Mouse (Mus musculus): ENCODE data around the gene Igsf21. TPM values are rescaled to one million over a fixed set of nuclear protein-coding genes. Genes with fewer than 3 reads are reported as not detected.

Igsf21 gene
- polyA plus RNA-seq, 1 experiment from 2014 or later: 0.44 TPM

DNA sequence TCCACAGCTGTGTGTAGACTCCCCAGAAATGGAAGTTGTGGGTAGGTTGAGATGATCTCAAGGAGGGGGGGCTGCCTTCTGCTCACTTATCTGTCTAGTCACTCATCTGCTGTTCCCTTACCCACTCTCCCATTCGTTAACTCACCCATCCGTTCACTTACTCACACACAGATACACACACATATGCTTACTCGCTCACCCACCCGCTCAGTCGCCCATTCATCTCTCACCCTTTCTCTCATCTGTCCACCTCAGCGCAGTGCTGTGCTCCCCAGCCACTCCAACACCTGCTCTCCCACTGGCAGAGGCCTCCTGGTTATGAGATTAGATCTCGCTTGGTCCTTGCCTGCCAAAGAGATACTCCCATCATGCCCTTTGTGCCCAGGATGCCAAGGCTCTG lies 22.1 kb downstream of the Igsf21 start:
- Histone ChIP-seq H3K27ac (ENCODE audit: low read depth, low read length) (no peak overlapping the region), H3K4me3 (ENCODE audit: low read depth, low read length) (no peak overlapping the region), H3K9ac (ENCODE audit: low read depth, low read length) (no peak overlapping the region), H3K9me3 (ENCODE audit: control insufficient read depth, low read length) (no peaks in the 10 kb centered on the region), H3K27me3 (replicated peaks; ENCODE audit: control insufficient read depth, insufficient read depth, low read length) (peaks cover 3% of the 10 kb centered on the region; the same call in 1 of the 2 replicates), H3K4me2 (no peak overlapping the region), H3K36me3 (ENCODE audit: control insufficient read depth, insufficient read depth, low read length) (no peaks in the 10 kb centered on the region), H3K4me1 (replicated peaks; ENCODE audit: control insufficient read depth, insufficient read depth, low read length) (no peaks in the 10 kb centered on the region)
- WGBS: 73% methylated on average over 7 of the region's 7 CpGs
- no peak for ATAC-seq (replicated peaks; ENCODE audit: low FRiP score)
- no peak for DNase-seq (ENCODE audit: low spot score)

DNA sequence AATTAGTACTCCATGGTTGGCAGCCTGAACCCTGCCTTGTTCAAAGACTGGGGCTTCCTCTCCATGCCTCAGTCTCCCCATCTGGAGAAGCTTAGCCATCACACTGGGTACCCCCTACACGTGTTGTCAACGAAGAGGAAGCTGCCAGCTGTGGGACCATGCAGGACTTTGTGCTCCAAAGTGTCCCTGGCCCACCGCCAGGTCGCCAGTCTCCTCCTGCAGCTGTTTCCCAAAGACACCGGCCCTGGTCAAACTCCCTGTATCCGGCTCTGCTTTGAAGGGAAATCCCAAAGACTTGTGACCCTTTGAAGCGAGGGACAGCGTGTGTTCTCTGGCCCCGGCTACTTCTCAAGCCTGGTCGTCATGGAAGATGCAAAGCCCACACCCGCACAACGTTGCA lies 23.5 kb downstream of the Igsf21 start:
- H3K4me2 ChIP-seq: no peak overlapping the region
- DNase-seq (ENCODE audit: low spot score) (no peak), ATAC-seq (replicated peaks; ENCODE audit: low FRiP score) (no peak)
- no peaks in the 10 kb centered on the region for H3K4me1 ChIP-seq (replicated peaks; ENCODE audit: control insufficient read depth, insufficient read depth, low read length)
- no peak overlapping the region for H3K9ac ChIP-seq (ENCODE audit: low read depth, low read length)
- H3K4me3 ChIP-seq (ENCODE audit: low read depth, low read length): no peak overlapping the region
- H3K27me3 ChIP-seq (replicated peaks; ENCODE audit: control insufficient read depth, insufficient read depth, low read length): peaks cover 3% of the 10 kb centered on the region; the same call in 1 of the 2 replicates
- no peaks in the 10 kb centered on the region for H3K9me3 ChIP-seq (ENCODE audit: control insufficient read depth, low read length)
- H3K27ac ChIP-seq (ENCODE audit: low read depth, low read length): no peak overlapping the region
- 48% methylated on average over 12 of the region's 12 CpGs for WGBS
- no peaks in the 10 kb centered on the region for H3K36me3 ChIP-seq (ENCODE audit: control insufficient read depth, insufficient read depth, low read length)

DNA sequence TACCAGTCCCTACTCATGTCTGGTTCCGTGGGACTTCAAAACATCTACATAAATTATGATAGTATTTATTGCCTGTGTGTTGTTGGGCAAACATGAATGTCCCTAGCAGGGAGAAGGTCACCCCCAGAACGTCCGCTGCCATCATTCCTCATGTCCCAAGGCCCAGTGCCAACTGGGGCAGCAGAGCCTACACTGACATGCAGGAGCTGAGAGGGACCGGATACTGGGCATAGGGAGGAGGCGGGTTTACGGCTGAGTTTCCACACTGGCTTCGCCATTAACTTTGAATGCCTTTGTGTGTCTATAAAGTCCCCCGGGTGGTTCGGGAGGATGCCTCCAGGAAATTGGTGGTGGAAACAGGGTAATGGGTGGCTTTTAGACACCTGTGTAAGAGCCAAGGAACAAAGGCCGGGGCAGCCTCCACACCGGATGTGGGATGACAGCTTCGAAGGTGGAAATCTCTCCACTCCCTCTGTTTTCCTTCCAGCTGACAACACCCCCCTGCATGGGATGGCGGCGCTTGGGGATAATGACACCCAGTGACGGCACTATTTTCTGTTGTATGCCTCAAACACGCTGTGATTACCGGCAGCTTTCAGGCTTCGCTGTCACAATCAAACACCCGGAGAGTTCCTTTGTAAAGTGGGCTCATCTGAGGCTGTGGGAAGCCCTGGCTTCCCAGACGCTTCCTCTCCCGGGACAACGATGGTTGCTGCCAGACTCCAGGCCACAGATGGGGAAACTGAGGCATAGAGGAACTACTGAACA lies 26.1 kb downstream of the Igsf21 start:
- Histone ChIP-seq H3K4me1 (replicated peaks; ENCODE audit: control insufficient read depth, insufficient read depth, low read length) (no peaks in the 10 kb centered on the region), H3K9me3 (ENCODE audit: control insufficient read depth, low read length) (no peaks in the 10 kb centered on the region), H3K27me3 (replicated peaks; ENCODE audit: control insufficient read depth, insufficient read depth, low read length) (no peaks in the 10 kb centered on the region; the same call in 1 of the 2 replicates), H3K27ac (ENCODE audit: low read depth, low read length) (no peak overlapping the region), H3K4me2 (no peak overlapping the region), H3K9ac (ENCODE audit: low read depth, low read length) (no peak overlapping the region), H3K4me3 (ENCODE audit: low read depth, low read length) (no peak overlapping the region), H3K36me3 (ENCODE audit: control insufficient read depth, insufficient read depth, low read length) (no peaks in the 10 kb centered on the region)
- 73% methylated on average over 22 of the region's 22 CpGs for WGBS
- no peak for ATAC-seq (replicated peaks; ENCODE audit: low FRiP score)
- no peak for DNase-seq (ENCODE audit: low spot score)

DNA sequence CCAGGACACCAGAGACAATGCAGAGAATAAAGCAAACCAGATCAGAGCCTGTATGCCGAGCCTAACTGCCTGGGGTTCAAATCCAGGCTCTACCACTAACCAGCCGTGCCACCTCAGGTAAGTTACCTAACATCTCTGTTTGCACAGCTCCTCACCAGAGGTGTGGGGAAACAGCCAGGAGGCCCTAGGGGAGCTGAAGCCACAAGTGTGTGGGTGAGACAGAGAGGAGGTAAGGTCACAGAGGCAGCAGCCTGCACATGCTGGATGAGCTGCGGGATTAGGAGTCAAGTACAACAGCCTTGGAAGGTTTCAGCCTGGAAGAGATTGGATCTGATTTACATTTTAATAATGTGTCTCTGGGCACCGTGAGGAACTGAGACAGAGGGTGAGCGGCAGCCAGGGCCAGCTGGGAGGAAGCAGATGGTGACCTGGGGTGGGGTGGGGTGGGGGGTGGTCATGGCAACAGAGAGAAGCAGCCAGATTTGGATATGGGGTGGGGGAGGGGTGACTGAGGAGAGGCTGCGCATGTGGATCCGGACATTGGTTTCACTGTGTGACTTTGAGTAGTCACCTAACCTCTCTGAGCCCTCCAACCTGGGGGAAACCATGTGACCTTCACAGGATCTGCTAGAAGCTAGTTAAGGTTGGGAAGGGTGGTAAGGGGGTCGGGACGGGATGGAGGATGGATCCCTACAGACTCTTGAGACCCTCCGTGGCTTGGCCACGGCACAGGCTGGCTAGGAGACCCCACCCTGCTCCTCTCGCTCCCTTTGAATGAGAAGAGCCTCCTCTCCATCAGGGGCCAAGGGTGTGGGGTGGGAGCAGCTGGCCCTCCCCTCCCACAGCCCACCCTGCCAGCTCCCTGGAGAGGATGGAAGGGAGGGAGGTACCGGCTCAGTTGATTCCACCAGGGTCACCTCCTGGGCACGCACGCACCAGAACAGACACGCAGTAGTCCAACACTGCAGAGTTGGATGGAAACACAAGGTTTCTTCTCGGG lies 27.4 kb downstream of the Igsf21 start:
- Histone ChIP-seq H3K4me1 (replicated peaks; ENCODE audit: control insufficient read depth, insufficient read depth, low read length) (no peaks in the 10 kb centered on the region), H3K4me2 (no peak overlapping the region), H3K9me3 (ENCODE audit: control insufficient read depth, low read length) (no peaks in the 10 kb centered on the region), H3K36me3 (ENCODE audit: control insufficient read depth, insufficient read depth, low read length) (no peaks in the 10 kb centered on the region), H3K27me3 (replicated peaks; ENCODE audit: control insufficient read depth, insufficient read depth, low read length) (no peaks in the 10 kb centered on the region; the same call in 1 of the 2 replicates), H3K9ac (ENCODE audit: low read depth, low read length) (no peak overlapping the region), H3K27ac (ENCODE audit: low read depth, low read length) (no peak overlapping the region), H3K4me3 (ENCODE audit: low read depth, low read length) (no peak overlapping the region)
- 61% methylated on average over 17 of the region's 17 CpGs for WGBS
- no peak for ATAC-seq (replicated peaks; ENCODE audit: low FRiP score)
- DNase-seq (ENCODE audit: low spot score): no peak

DNA sequence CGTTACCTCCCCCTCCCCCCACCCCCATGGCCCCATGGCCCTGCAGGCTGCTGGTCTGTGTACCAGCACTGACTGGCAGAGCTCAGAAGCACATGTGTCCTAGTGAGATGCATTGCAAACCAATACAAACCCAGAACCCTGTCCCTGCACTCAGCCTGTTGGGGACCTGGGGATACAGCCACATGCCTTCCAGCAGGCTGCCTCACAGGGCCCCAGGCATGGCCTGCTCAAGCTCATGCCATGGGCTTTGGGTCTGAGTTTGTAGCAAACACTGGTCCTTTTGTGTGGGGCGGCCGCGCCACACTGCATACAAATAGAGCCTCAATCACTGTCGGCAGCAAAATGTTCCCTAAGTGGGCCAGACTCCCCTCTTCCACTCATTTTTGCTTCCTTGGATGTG lies 28.2 kb downstream of the Igsf21 start:
- Histone ChIP-seq H3K27me3 (replicated peaks; ENCODE audit: control insufficient read depth, insufficient read depth, low read length) (no peaks in the 10 kb centered on the region; the same call in 1 of the 2 replicates), H3K36me3 (ENCODE audit: control insufficient read depth, insufficient read depth, low read length) (no peaks in the 10 kb centered on the region), H3K4me3 (ENCODE audit: low read depth, low read length) (no peak overlapping the region), H3K27ac (ENCODE audit: low read depth, low read length) (no peak overlapping the region), H3K9ac (ENCODE audit: low read depth, low read length) (no peak overlapping the region), H3K9me3 (ENCODE audit: control insufficient read depth, low read length) (no peaks in the 10 kb centered on the region), H3K4me2 (no peak overlapping the region), H3K4me1 (replicated peaks; ENCODE audit: control insufficient read depth, insufficient read depth, low read length) (no peaks in the 10 kb centered on the region)
- 81% methylated on average over 5 of the region's 5 CpGs for WGBS
- DNase-seq (ENCODE audit: low spot score): no peak
- ATAC-seq (replicated peaks; ENCODE audit: low FRiP score): no peak

DNA sequence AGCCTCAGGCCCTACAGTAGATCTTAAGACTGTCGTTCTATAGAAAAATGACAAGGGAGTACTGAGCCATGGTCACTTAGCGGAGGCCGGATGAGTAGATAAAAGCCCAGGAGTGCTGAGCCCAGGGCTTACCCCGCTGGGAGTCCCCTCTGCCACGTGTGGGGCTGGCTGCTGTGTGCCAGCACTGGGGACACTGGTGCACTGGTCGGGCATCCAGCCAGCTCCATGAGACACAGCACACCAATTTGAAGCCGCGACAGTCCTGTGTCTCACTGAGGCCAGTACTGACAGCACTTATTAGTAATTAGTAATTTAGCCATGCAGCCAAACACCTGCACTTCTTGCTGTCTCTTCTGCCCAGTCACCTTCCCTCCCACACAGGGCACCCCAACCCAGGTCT lies 28.6 kb downstream of the Igsf21 start:
- no peak for ATAC-seq (replicated peaks; ENCODE audit: low FRiP score)
- H3K9me3 ChIP-seq (ENCODE audit: control insufficient read depth, low read length): no peaks in the 10 kb centered on the region
- no peak overlapping the region for H3K27ac ChIP-seq (ENCODE audit: low read depth, low read length)
- H3K36me3 ChIP-seq (ENCODE audit: control insufficient read depth, insufficient read depth, low read length): no peaks in the 10 kb centered on the region
- WGBS: 77% methylated on average over 8 of the region's 8 CpGs
- no peak overlapping the region for H3K9ac ChIP-seq (ENCODE audit: low read depth, low read length)
- no peak overlapping the region for H3K4me3 ChIP-seq (ENCODE audit: low read depth, low read length)
- no peaks in the 10 kb centered on the region; the same call in 1 of the 2 replicates for H3K27me3 ChIP-seq (replicated peaks; ENCODE audit: control insufficient read depth, insufficient read depth, low read length)
- H3K4me2 ChIP-seq: no peak overlapping the region
- no peak for DNase-seq (ENCODE audit: low spot score)
- H3K4me1 ChIP-seq (replicated peaks; ENCODE audit: control insufficient read depth, insufficient read depth, low read length): no peaks in the 10 kb centered on the region

DNA sequence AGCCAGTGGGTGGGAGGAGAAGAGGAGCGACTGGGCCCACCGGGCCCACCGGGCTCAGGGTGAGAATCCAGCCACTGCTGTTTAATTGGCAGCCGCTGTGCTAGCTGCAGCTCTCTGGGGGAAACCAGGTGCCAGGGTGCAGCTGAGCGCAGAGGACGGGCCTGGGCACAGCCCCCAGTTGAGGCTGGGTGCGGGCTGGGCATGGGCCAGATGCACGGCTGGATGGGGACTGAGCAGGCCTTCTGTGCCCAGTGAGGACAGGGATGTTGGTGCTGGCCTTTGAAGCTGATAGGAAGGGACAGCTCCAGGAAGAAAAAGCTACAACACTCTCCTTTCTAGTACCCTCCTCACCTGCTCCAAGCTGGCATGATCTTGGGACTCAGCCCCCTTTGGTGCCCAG lies 30.5 kb downstream of the Igsf21 start:
- WGBS: 81% methylated on average over 8 of the region's 8 CpGs

DNA sequence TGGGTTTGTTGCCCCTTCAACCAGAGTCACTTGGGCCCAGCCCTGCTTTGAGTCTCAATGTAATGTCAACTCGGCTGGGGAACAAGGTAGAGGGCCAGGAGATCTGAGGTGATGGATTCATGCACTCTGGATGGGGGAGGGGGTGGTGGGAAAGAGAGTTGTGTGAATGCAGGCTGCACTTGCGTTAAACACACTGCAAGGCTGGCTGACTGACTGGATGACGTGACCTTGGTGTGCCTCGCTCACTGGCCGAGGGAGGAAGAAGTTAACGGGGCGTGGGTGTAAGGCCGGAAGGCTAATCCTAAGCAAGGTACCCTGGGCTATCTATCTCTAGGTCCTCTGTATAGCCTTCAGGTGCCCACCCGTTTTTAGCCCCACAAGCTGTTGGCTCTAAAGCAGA lies 31.4 kb downstream of the Igsf21 start:
- Histone ChIP-seq H3K9ac (ENCODE audit: low read depth, low read length) (no peak overlapping the region), H3K9me3 (ENCODE audit: control insufficient read depth, low read length) (no peaks in the 10 kb centered on the region), H3K27ac (ENCODE audit: low read depth, low read length) (no peak overlapping the region), H3K4me2 (no peak overlapping the region), H3K4me1 (replicated peaks; ENCODE audit: control insufficient read depth, insufficient read depth, low read length) (no peaks in the 10 kb centered on the region), H3K36me3 (ENCODE audit: control insufficient read depth, insufficient read depth, low read length) (no peaks in the 10 kb centered on the region), H3K4me3 (ENCODE audit: low read depth, low read length) (no peak overlapping the region), H3K27me3 (replicated peaks; ENCODE audit: control insufficient read depth, insufficient read depth, low read length) (0 out of 2 replicates have a peak, but pooled peaks cover 3% of the 10 kb centered on the region)
- WGBS: 65% methylated on average over 9 of the region's 9 CpGs
- ATAC-seq (replicated peaks; ENCODE audit: low FRiP score): no peak
- DNase-seq (ENCODE audit: low spot score): no peak

More for the DNA sequence above, 30.5 kb downstream of the Igsf21 start:
- Histone ChIP-seq H3K9me3 (ENCODE audit: control insufficient read depth, low read length) (no peaks in the 10 kb centered on the region), H3K4me1 (replicated peaks; ENCODE audit: control insufficient read depth, insufficient read depth, low read length) (no peaks in the 10 kb centered on the region), H3K27ac (ENCODE audit: low read depth, low read length) (no peak overlapping the region), H3K36me3 (ENCODE audit: control insufficient read depth, insufficient read depth, low read length) (no peaks in the 10 kb centered on the region), H3K4me2 (no peak overlapping the region), H3K4me3 (ENCODE audit: low read depth, low read length) (no peak overlapping the region), H3K9ac (ENCODE audit: low read depth, low read length) (no peak overlapping the region), H3K27me3 (replicated peaks; ENCODE audit: control insufficient read depth, insufficient read depth, low read length) (0 out of 2 replicates have a peak, but pooled peaks cover 3% of the 10 kb centered on the region)
- DNase-seq (ENCODE audit: low spot score) (no peak), ATAC-seq (replicated peaks; ENCODE audit: low FRiP score) (no peak)
